Mouse (Mus musculus) kidney, postnatal 36 days (tissue): ENCODE data around the gene Plxdc1.
A peak's percentile ranks its signal among the peaks of the same experiment; 100 is the strongest.

ENCODE experiments used
- DNase-seq, 2 experiments: peaks; one replicate each; pipeline ENCODE4 v3.0.0; 2021 to 2022; ENCODE audit warnings: mixed read lengths in 2 of 2

Plxdc1 gene

DNA sequence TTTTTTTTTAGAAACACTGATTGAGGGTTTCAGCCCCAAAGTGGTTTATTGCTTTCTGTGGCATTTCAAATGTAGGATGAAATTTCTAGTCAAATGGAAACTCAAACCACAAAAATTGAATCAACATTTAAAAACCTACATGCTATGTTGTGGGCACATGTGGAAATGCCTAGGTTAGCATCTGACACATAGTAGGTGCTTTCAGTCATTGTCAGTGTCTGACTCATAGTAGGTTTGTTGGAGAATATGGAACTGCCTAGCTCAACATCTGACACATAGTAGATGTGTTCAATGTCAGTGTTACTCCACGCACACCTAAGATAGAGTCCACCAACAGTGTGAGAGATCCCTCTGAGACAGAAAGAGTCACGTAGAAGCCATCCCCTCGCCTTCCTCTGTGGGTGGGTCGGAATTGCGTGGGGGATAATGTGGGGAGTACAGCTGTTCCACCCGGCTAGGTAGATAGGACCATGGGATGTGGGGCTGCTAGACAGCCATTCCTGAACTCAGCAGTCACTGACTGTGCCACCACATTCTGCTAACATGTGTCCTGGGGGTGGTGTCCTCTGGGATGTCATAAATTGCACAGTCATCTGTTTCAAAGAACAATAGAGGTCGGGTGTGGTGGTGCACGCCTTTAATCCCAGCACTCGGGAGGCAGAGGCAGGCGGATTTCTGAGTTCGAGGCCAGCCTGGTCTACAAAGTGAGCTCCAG, 77.5 kb downstream of the Plxdc1 start:
- DNase-seq = no peak

- no peak for DNase-seq
Observed at GRCm38 (mm10) chr11:97907935-97908334, 78.3 kb downstream of the Plxdc1 start.

GRCm38 (mm10) chr11:97906905-97907304, 79.3 kb downstream of the Plxdc1 start:
- DNase-seq = no peak

DNA sequence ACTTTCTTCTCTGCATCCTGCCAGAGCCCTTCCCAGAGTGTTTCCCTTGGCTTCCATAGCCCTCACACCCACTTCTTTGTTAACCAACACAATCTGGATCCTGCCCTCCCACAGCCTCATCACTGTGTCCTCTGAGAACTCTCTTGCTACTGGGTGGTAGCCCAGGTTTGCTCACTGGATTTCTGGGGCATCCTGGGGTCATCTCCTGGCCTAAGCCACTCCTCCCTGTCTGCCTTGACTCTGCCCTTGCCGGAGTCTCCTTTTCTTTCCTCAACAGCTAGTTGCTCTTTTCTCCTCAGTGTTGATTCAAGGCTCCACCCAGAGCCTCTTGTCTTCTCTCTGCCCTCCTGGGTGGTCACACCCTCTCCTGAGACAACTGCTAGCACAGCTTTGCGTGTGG, 80.3 kb downstream of the Plxdc1 start:
- no peak for DNase-seq

DNA sequence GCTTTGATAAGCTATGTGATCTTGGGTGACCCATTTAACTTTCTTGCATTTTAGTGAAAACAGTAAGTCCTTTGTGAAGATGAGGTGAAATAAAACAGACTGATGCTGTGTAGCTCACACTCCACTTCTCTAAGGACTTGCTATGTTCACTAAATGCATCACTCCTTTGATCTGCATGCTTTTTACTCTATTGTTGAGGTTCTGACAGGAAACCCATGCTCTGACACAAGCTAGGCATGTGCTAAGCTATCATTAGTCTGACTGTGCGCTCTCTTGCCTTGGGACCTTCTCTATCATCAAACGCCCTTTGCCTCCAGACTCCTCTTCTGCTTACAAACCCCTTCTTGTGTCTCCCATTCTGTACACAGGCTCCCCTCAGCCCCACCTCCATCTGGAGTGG, 80.7 kb downstream of the Plxdc1 start:
- DNase-seq = no peak

DNA sequence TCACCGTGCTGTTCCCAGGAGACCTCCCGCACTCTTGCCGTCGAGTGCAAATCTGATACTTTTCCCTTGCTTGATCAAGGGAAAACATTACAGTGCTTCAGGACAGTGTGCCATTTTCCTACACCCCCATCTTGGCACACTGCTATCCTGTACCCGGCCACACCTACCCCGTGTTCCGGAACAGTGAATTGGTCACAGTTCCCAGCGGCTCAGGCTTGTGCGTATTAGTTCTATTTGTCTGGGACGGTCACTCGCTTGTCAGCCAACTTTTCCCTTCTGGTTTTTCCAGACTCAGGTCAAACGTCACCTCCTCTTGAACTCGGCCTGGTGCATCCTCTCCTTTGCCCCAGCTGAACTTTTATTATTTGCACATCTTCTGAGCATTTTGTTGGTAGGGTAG, 81.4 kb downstream of the Plxdc1 start:
- peak in 1 of 2 experiments; percentile 36 for DNase-seq

- no peak for DNase-seq
Observed at GRCm38 (mm10) chr11:97901806-97902205, 84.4 kb downstream of the Plxdc1 start.

DNA sequence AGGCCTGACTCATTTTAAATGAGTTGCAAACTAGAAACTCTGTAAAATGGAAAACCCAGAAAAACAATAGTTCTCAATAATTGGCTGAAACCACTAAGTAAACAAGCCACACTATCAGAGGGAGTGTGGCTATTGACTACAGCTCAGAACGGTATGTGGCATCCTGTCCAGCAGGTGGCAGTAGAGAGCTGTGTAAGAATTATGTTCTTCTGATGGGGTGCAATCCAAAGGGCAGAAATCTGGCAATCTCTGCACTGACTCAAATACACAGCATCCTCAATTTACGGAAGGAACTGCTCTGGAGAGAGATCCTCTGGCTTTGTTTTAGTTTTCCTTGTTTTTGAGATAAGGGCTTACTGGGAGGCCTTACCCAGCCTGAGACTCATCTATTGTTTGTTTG, 86.4 kb downstream of the Plxdc1 start:
- DNase-seq = peak; percentile 91 to 94

DNA sequence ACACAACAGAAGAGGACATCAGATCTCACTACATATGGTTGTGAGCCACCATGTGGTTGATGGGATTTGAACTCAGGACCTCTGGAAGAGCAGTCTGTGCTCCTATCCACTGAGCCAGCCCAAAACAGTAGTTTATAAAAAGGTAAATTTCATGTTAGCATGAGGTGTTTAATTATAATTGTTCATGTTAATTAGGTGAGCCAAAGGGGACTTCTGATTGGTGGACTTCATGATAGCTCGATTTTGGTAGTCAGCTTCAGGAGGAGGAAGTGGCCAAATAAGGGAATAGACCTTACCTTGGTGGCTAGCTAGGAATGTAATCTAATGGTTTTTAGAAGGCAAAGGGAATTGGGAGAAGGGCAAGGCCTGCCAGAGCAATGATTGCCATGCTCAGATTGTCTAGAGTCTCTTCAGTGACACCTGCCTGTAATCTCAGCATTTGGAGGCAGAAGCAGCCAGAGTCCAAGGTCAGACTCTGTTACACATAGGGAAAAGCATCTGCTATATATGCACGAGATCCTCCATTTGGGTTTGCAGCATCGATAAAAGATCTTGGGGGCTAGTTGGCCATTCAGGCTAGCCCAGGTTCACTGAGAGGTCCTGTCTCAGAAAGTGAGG, 88.6 kb downstream of the Plxdc1 start:
- DNase-seq = no peak

DNA sequence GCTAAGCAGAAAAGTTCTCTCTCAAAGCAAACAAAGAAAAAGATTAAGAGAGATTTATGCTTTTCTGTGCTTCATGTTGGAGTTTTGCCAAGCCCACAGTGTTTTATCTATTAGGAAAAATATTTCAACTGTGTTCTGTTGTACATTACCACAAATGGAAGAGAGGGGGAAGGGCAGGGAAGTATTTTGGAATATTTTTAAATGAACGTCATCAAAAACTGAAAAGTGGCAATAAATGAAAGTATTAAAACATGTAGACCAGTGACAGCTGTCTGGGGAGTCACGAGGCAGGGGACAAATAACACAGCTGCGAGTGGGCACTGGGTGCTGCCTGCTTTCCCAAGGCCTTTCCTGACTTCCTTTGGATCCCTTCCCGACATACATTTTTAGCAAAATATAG, 89.6 kb downstream of the Plxdc1 start:
- DNase-seq = no peak

DNA sequence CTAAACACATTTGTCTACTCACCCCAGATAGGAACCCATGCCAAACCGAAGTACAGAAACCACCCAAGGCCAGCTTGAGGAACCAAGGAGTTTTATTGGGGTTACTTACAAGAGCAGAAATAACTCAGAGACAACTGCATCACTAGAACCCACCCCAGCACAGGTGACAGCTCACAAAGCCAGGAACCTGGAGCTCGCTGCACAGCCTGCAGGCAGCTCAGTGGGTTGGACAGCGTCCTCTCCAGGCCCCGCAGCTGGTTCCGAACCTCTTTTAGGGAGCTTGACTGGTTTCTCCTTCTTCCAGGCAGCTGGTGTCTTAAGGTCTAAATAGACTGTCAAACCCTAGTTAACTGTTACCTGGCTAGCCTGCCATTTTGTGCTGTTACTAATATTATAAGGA, 94.4 kb downstream of the Plxdc1 start:
- no peak for DNase-seq

DNA sequence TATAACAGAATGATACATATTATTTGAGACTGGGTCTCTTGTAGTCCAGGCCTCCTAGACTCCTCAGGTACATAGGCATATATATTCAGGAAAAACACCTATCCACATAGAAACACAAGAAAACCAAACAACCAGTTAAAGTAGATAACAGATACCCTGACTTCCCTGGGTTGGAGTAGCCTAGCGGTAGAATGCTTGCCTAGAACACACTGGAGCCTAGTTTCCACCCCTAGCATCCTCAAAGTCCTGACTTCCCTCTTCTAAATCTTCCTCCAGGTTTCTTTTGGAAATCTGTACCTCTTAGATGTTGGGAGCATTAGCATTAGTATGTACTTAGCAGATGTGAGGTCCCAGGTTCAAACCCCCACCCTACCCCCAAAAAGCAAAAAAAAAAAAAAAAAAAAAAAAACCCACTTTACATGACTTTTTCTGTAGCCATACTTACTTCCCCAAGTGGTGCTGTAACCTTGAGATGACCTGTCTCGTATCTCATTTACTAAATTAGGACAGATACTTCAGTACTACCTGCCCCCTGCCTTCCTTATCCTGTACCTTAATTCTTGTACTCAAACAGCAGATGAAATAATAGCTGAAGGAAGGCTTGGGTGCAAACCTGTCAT, 100.8 kb downstream of the Plxdc1 start:
- no peak for DNase-seq

- peak in 1 of 2 experiments; percentile 5 for DNase-seq
Observed at GRCm38 (mm10) chr11:97884601-97885185, 101.6 kb downstream of the Plxdc1 start.

DNA sequence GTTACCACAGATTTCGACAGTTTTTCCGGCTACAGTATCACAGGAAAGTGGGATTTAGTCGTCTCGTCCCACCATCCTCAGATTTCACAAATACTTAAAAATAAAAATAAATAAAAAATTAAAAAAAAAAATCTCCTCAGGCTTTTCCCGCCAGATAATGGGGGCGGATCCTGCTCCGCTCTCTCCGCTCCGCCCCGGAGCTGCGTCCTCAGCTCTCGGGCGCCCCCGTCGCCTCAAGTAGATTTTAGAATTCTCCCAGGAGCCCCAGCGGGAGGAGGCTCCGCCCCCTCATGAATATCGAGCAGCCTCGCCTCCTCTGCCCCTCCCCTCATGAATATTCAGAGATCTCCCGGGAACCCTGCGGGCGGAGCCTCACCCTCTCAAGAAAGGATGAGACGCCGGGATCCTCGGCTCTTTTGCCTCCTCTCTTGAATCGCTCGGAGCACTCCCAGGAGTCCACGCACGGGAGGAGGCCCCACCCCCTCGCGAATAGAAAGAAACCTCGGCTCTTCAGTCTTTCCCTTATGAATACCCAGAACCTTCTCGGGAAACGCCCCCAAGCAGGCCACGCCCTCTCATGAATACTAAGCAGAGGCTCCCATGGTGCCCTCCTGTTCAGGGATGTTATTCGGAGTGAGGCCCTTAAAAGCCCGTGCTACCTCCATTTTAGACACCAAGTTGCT, 102.2 kb downstream of the Plxdc1 start, which contains the start of gene Fbxo47:
TSS of gene Fbxo47 (minus strand) at position 237 of the 683 bp plus-strand sequence.
- DNase-seq = peak; percentile 98 to 99

GRCm38 (mm10) chr11:97883542-97883917, 102.7 kb downstream of the Plxdc1 start:
- peak; percentile 65 to 87 for DNase-seq

- no peak for DNase-seq
Observed at GRCm38 (mm10) chr11:97880362-97880761, 105.9 kb downstream of the Plxdc1 start.

- DNase-seq = no peak
Observed at GRCm38 (mm10) chr11:97877341-97877740, 108.9 kb downstream of the Plxdc1 start.

- no peak for DNase-seq
Observed at GRCm38 (mm10) chr11:97874396-97874795, 111.8 kb downstream of the Plxdc1 start.
